Mouse (Mus musculus): ENCODE data around the gene Hspb2. TPM values are rescaled to one million over a fixed set of nuclear protein-coding genes. Genes with fewer than 3 reads are reported as not detected.

Hspb2 gene
- polyA plus RNA-seq (2014; fragmentation: Nextera tagmentation; extraction: Ambion mirVana), result 1.5 TPM in 1 of 2 replicates, not detected in the other

- DNase-seq (no peak), ATAC-seq (ENCODE audit: low FRiP score, low TSS enrichment) (no peak)
- Histone ChIP-seq H3K27me3 (ENCODE audit: control insufficient read depth, insufficient read depth, low read length) (no peaks in the 10 kb centered on the region), H3K4me2 (ENCODE audit: low read length) (no peak within 1 kb of the TSS), H3K9me3 (ENCODE audit: control insufficient read depth, low read length) (no peaks in the 10 kb centered on the region), H3K36me3 (ENCODE audit: control insufficient read depth, insufficient read depth, low read length) (no peaks in the 10 kb centered on the region), H3K27ac (replicated peaks; ENCODE audit: low read depth, low read length) (no peak within 1 kb of the TSS), H3K4me3 (replicated peaks; ENCODE audit: low read depth, low read length) (no peak within 1 kb of the TSS), H3K9ac (replicated peaks; ENCODE audit: low read length) (no peak within 1 kb of the TSS), H3K4me1 (ENCODE audit: control insufficient read depth, insufficient read depth, low read length) (no peaks in the 10 kb centered on the region)
- WGBS, result 78% methylated on average over 14 of the region's 14 CpGs
Observed at GRCm38 (mm10) chr9:50752054-50752602, at the start of gene Hspb2. Hspb2 (minus strand) TSS chr9:50752354.

GRCm38 (mm10) chr9:50800985-50801384 lies 48.8 kb upstream of the Hspb2 start:
- H3K27me3 ChIP-seq (ENCODE audit: control insufficient read depth, insufficient read depth, low read length), result no peaks in the 10 kb centered on the region
- no peaks in the 10 kb centered on the region for H3K4me1 ChIP-seq (ENCODE audit: control insufficient read depth, insufficient read depth, low read length)
- H3K36me3 ChIP-seq (ENCODE audit: control insufficient read depth, insufficient read depth, low read length), result peaks cover 76% of the 10 kb centered on the region
- ATAC-seq (ENCODE audit: low FRiP score, low TSS enrichment), result no peak
- peak; percentile 70 for DNase-seq
- no peak overlapping the region for H3K4me3 ChIP-seq (replicated peaks; ENCODE audit: low read depth, low read length)
- WGBS, result 67% methylated on average over 2 of the region's 2 CpGs
- no peak overlapping the region for H3K9ac ChIP-seq (replicated peaks; ENCODE audit: low read length)
- H3K27ac ChIP-seq (replicated peaks; ENCODE audit: low read depth, low read length), result no peak overlapping the region
- H3K9me3 ChIP-seq (ENCODE audit: control insufficient read depth, low read length), result no peaks in the 10 kb centered on the region
- H3K4me2 ChIP-seq (ENCODE audit: low read length), result no peak overlapping the region

- no peak overlapping the region for H3K4me3 ChIP-seq (replicated peaks; ENCODE audit: low read depth, low read length)
Observed at GRCm38 (mm10) chr9:50798368-50798767, 46.2 kb upstream of the Hspb2 start.

DNA sequence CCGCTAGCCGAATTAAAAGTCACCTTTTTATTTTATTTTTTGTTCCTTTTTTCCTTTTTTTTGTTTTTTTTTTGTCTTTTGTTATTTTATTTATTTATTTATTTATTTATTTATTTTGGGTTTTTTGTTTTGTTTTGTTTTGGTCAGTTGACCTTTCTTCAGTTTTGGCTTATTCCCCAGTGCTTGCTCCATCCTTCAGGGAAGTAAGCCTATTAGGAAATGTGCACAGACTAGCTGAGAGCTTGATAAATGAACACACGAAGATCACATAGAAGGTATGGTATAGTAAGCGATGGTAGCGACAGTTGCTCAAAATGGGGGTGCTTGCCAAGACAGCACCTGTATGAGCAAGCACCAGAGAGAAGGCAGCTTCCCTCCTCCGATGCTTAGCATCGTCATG lies 45.5 kb upstream of the Hspb2 start:
- peaks cover 65% of the 10 kb centered on the region for H3K36me3 ChIP-seq (ENCODE audit: control insufficient read depth, insufficient read depth, low read length)
- H3K4me2 ChIP-seq (ENCODE audit: low read length), result no peak overlapping the region
- no peak overlapping the region for H3K4me3 ChIP-seq (replicated peaks; ENCODE audit: low read depth, low read length)
- no peak for DNase-seq
- H3K27ac ChIP-seq (replicated peaks; ENCODE audit: low read depth, low read length), result no peak overlapping the region
- no peaks in the 10 kb centered on the region for H3K27me3 ChIP-seq (ENCODE audit: control insufficient read depth, insufficient read depth, low read length)
- ATAC-seq (ENCODE audit: low FRiP score, low TSS enrichment), result no peak
- no peak overlapping the region for H3K9ac ChIP-seq (replicated peaks; ENCODE audit: low read length)
- H3K9me3 ChIP-seq (ENCODE audit: control insufficient read depth, low read length), result no peaks in the 10 kb centered on the region
- no peaks in the 10 kb centered on the region for H3K4me1 ChIP-seq (ENCODE audit: control insufficient read depth, insufficient read depth, low read length)
- 95% methylated on average over 7 of the region's 7 CpGs for WGBS

More at GRCm38 (mm10) chr9:50798368-50798767, 46.2 kb upstream of the Hspb2 start:
- ATAC-seq (ENCODE audit: low FRiP score, low TSS enrichment), result no peak
- Histone ChIP-seq H3K4me2 (ENCODE audit: low read length) (no peak overlapping the region), H3K4me1 (ENCODE audit: control insufficient read depth, insufficient read depth, low read length) (no peaks in the 10 kb centered on the region), H3K27ac (replicated peaks; ENCODE audit: low read depth, low read length) (no peak overlapping the region), H3K9ac (replicated peaks; ENCODE audit: low read length) (no peak overlapping the region), H3K27me3 (ENCODE audit: control insufficient read depth, insufficient read depth, low read length) (no peaks in the 10 kb centered on the region), H3K9me3 (ENCODE audit: control insufficient read depth, low read length) (no peaks in the 10 kb centered on the region), H3K36me3 (ENCODE audit: control insufficient read depth, insufficient read depth, low read length) (peaks cover 71% of the 10 kb centered on the region)
- DNase-seq, result no peak
- 88% methylated on average over 5 of the region's 5 CpGs for WGBS

DNA sequence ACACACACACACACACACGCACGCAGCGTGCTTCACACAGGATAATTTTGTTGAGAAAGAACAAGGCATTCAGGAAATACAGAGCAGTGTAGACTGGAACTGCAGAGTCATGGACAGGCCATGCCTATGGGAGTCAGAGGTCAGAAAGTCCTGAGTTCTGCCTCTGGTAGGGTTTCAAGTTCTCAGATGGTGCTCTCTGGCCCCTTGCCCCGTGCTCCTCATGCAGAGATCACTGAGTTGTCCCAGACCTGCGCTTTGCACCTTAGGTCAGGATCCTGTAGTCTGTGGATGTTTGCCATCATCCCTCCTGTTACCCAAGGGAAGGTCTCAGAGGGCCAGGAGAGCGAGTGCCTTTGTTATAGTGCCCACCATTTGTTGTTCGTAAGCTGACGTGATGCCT lies 44.6 kb upstream of the Hspb2 start:
- Histone ChIP-seq H3K27ac (replicated peaks; ENCODE audit: low read depth, low read length) (no peak overlapping the region), H3K4me3 (replicated peaks; ENCODE audit: low read depth, low read length) (no peak overlapping the region), H3K4me1 (ENCODE audit: control insufficient read depth, insufficient read depth, low read length) (no peaks in the 10 kb centered on the region), H3K9ac (replicated peaks; ENCODE audit: low read length) (no peak overlapping the region), H3K36me3 (ENCODE audit: control insufficient read depth, insufficient read depth, low read length) (peaks cover 65% of the 10 kb centered on the region), H3K9me3 (ENCODE audit: control insufficient read depth, low read length) (no peaks in the 10 kb centered on the region), H3K27me3 (ENCODE audit: control insufficient read depth, insufficient read depth, low read length) (no peaks in the 10 kb centered on the region), H3K4me2 (ENCODE audit: low read length) (no peak overlapping the region)
- WGBS, result 93% methylated on average over 8 of the region's 8 CpGs
- ATAC-seq (ENCODE audit: low FRiP score, low TSS enrichment), result no peak
- no peak for DNase-seq

GRCm38 (mm10) chr9:50795266-50795665 lies 43.1 kb upstream of the Hspb2 start:
- Histone ChIP-seq H3K27me3 (ENCODE audit: control insufficient read depth, insufficient read depth, low read length) (no peaks in the 10 kb centered on the region), H3K9ac (replicated peaks; ENCODE audit: low read length) (no peak overlapping the region), H3K4me3 (replicated peaks; ENCODE audit: low read depth, low read length) (no peak overlapping the region), H3K4me1 (ENCODE audit: control insufficient read depth, insufficient read depth, low read length) (no peaks in the 10 kb centered on the region), H3K27ac (replicated peaks; ENCODE audit: low read depth, low read length) (no peak overlapping the region), H3K36me3 (ENCODE audit: control insufficient read depth, insufficient read depth, low read length) (peaks cover 63% of the 10 kb centered on the region), H3K4me2 (ENCODE audit: low read length) (no peak overlapping the region), H3K9me3 (ENCODE audit: control insufficient read depth, low read length) (no peaks in the 10 kb centered on the region)
- no peak for ATAC-seq (ENCODE audit: low FRiP score, low TSS enrichment)
- WGBS, result 93% methylated on average over 3 of the region's 3 CpGs
- no peak for DNase-seq

DNA sequence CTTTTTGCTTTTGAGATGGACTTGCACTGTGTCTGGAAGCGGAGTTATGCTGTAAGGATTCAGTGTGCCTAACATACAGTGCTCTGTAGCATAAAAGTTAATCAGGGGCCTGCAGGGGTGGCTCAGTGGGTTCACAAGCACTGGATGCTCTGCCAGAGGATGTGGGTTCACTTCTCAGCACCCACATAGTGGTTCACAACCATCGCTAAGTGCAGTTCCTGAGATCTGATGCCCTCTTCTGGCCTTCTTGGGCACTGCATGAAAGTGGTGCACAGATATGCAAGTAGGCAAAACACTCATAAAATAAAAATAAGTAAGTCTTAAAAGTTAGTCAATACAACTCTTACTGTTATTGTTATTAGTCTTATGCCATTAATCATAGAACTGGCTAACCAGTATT lies 30.0 kb upstream of the Hspb2 start:
- Histone ChIP-seq H3K27me3 (ENCODE audit: control insufficient read depth, insufficient read depth, low read length) (no peaks in the 10 kb centered on the region), H3K4me2 (ENCODE audit: low read length) (no peak overlapping the region), H3K9me3 (ENCODE audit: control insufficient read depth, low read length) (no peaks in the 10 kb centered on the region), H3K27ac (replicated peaks; ENCODE audit: low read depth, low read length) (no peak overlapping the region), H3K36me3 (ENCODE audit: control insufficient read depth, insufficient read depth, low read length) (peaks cover 92% of the 10 kb centered on the region), H3K4me3 (replicated peaks; ENCODE audit: low read depth, low read length) (no peak overlapping the region), H3K9ac (replicated peaks; ENCODE audit: low read length) (no peak overlapping the region), H3K4me1 (ENCODE audit: control insufficient read depth, insufficient read depth, low read length) (no peaks in the 10 kb centered on the region)
- ATAC-seq (ENCODE audit: low FRiP score, low TSS enrichment) (no peak), DNase-seq (peak; percentile 24)
- WGBS, result 62% methylated on average over 2 of the region's 2 CpGs

DNA sequence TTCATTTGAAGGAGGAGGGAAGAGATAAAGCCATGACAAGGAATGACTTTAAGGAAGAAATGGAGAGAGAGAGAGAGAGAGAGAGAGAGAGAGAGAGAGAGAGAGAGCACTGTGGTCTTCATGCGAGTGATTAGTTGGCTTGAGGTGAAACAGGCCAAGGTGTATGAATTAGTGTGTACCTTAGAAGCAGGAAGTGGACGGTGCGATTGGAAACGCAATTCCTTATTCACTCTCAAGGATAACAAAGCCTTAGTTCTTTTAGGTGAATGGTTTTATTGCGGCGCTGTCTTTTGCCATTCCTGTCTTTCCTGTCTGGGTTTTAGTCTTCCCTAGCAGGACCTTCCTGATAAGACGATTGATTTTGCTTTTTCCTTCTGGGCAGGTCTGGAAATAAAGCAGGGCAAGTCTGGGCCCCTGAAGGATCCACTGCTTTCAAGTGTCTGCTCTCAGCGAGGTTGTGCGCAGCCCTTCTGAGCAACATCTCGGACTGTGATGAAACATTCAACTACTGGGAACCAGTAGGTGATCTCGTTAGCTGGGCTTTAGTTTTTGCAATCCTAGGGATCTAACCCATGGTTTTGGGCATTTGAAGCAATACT lies 24.1 kb upstream of the Hspb2 start:
- ATAC-seq (ENCODE audit: low FRiP score, low TSS enrichment) (no peak), DNase-seq (no peak)
- WGBS, result 69% methylated on average over 11 of the region's 11 CpGs
- Histone ChIP-seq H3K9ac (replicated peaks; ENCODE audit: low read length) (peak overlapping the region; percentile 90), H3K27me3 (ENCODE audit: control insufficient read depth, insufficient read depth, low read length) (no peaks in the 10 kb centered on the region), H3K4me3 (replicated peaks; ENCODE audit: low read depth, low read length) (peak overlapping the region; percentile 92), H3K9me3 (ENCODE audit: control insufficient read depth, low read length) (no peaks in the 10 kb centered on the region), H3K4me2 (ENCODE audit: low read length) (peak overlapping the region; percentile 81), H3K4me1 (ENCODE audit: control insufficient read depth, insufficient read depth, low read length) (peaks cover 22% of the 10 kb centered on the region), H3K36me3 (ENCODE audit: control insufficient read depth, insufficient read depth, low read length) (peaks cover 48% of the 10 kb centered on the region), H3K27ac (replicated peaks; ENCODE audit: low read depth, low read length) (peak overlapping the region; percentile 90)

- Histone ChIP-seq H3K4me1 (ENCODE audit: control insufficient read depth, insufficient read depth, low read length) (peaks cover 22% of the 10 kb centered on the region), H3K9ac (replicated peaks; ENCODE audit: low read length) (peak overlapping the region; percentile 90), H3K27ac (replicated peaks; ENCODE audit: low read depth, low read length) (peak overlapping the region; percentile 90), H3K9me3 (ENCODE audit: control insufficient read depth, low read length) (no peaks in the 10 kb centered on the region), H3K4me3 (replicated peaks; ENCODE audit: low read depth, low read length) (peak overlapping the region; percentile 92), H3K27me3 (ENCODE audit: control insufficient read depth, insufficient read depth, low read length) (no peaks in the 10 kb centered on the region), H3K4me2 (ENCODE audit: low read length) (peak overlapping the region; percentile 81), H3K36me3 (ENCODE audit: control insufficient read depth, insufficient read depth, low read length) (peaks cover 45% of the 10 kb centered on the region)
- ATAC-seq (ENCODE audit: low FRiP score, low TSS enrichment) (peak; percentile 70), DNase-seq (peak; percentile 53)
- under 1% methylated on average over 28 of the region's 30 CpGs for WGBS
Observed at GRCm38 (mm10) chr9:50775662-50776126, 23.5 kb upstream of the Hspb2 start.

Data from midbrain, embryonic 14.5 days (tissue).